Mouse (Mus musculus) G1E (cell line): ENCODE measurements around the gene Tlcd2.

Source experiments
- CTCF ChIP-seq: IDR thresholded peaks from 2 replicates; pipeline ENCODE4 v1.5.1; 2012; ENCODE audit warnings: low read depth, low read length, inconsistent platforms, mixed read lengths
- GATA1 ChIP-seq: IDR thresholded peaks from 2 replicates; pipeline ENCODE4 v1.6.1; 2012; ENCODE audit warnings: borderline replicate concordance, low read length, inconsistent platforms, mixed read lengths
- GATA2 ChIP-seq: IDR thresholded peaks from 2 replicates; pipeline ENCODE4 v1.6.1; 2012; ENCODE audit warnings: low read depth, low read length, inconsistent platforms, borderline replicate concordance
- POLR2AphosphoS5 ChIP-seq: IDR thresholded peaks from 2 replicates; pipeline ENCODE4 v1.6.1; 2012; ENCODE audit warnings: low read depth, low read length, inconsistent platforms; ENCODE audit not compliant: insufficient replicate concordance
- TAL1 ChIP-seq: conservative IDR thresholded peaks from 2 replicates; pipeline ENCODE4 v1.6.1; 2012; ENCODE audit warnings: low read depth, low read length, inconsistent platforms, mixed read lengths

GRCm38 (mm10) chr11:75473376-75473775 is 11.9 kb downstream of the Tlcd2 start:
- no peak for TF ChIP-seq GATA1
- TF ChIP-seq CTCF: no peak
- TF ChIP-seq GATA2: no peak
- no peak for TF ChIP-seq POLR2AphosphoS5
- TF ChIP-seq TAL1: no peak
